ENCODE assay signal across 10 mouse cellular contexts in the genomic region with DNA sequence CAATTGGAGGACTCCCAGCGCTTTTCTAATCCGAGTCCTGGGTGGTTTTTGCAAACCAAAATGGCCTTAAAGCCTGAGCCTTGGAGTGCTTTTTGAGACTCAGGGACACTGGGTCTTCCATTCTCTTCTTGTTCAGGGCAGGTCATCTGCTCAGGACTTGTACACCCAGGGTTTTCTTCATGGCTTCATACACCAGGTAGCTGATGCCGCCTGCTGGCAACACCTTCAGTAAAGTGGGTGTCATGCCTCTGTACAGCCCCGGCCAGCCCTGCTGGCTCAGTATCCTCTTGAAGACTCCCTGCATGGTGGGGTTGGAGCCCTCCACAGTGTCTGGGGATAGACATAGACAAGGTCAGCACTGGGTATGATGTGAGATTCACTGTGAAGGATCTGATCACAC. TPM values are rescaled to one million over a fixed set of nuclear protein-coding genes. Genes with fewer than 3 reads are reported as not detected.
A peak's percentile ranks its signal among the peaks of the same experiment; 100 is the strongest.
DNase-seq lines count a peak whose midpoint lies in the region; ATAC-seq and TF ChIP-seq lines count a peak whose summit lies in the region.
"Had no signal": no experiment of that assay in that cellular context is flagged by ENCODE, and none has a peak within 500 bp of the region (broad histone marks: within the 10 kb centered on the region; RNA-seq: fewer than 3 reads in every experiment).

No protein-coding gene starts in this region.

- H3K9me3 ChIP-seq in forebrain, embryonic 10.5 days = no peaks in the 10 kb centered on the region
- no peaks in the 10 kb centered on the region for H3K9me3 ChIP-seq in forebrain, embryonic 16.5 days (ENCODE audit: control insufficient read depth, low read length)
- H3K9me3 ChIP-seq in limb, embryonic 13.5 days = no peaks in the 10 kb centered on the region

- H3K27me3 ChIP-seq in forebrain, embryonic 10.5 days (ENCODE audit: poor library complexity, severe bottlenecking) = peaks cover 13% of the 10 kb centered on the region
- no peaks in the 10 kb centered on the region for H3K27me3 ChIP-seq in forebrain, embryonic 16.5 days (replicated peaks; ENCODE audit: control insufficient read depth, insufficient read depth, low read length)
- no peaks in the 10 kb centered on the region for H3K27me3 ChIP-seq in testis, adult 2 months (ENCODE audit: control insufficient read depth, insufficient read depth, low read length)
- peaks cover 10% of the 10 kb centered on the region for H3K27me3 ChIP-seq in limb, embryonic 13.5 days

- H3K4me1 ChIP-seq in forebrain, embryonic 10.5 days = peaks cover 22% of the 10 kb centered on the region
- H3K4me1 ChIP-seq in forebrain, embryonic 16.5 days (replicated peaks; ENCODE audit: control insufficient read depth, insufficient read depth, low read length) = peaks cover 16% of the 10 kb centered on the region
- H3K4me1 ChIP-seq in testis, adult 2 months (ENCODE audit: control insufficient read depth, insufficient read depth, low read length) = peaks cover 18% of the 10 kb centered on the region
- peaks cover 21% of the 10 kb centered on the region for H3K4me1 ChIP-seq in limb, embryonic 13.5 days

- H3K27ac ChIP-seq in forebrain, embryonic 10.5 days = peak overlapping the region; percentile 99
- H3K27ac ChIP-seq in forebrain, embryonic 16.5 days (ENCODE audit: low read length) = no peak overlapping the region
- H3K27ac ChIP-seq in testis, adult 2 months (ENCODE audit: control insufficient read depth, insufficient read depth, low read depth, low read length) = no peak overlapping the region
- no peak overlapping the region for H3K27ac ChIP-seq in limb, embryonic 13.5 days

- WGBS in forebrain, embryonic 10.5 days = 86% methylated on average over 4 of the region's 4 CpGs
- WGBS in forebrain, embryonic 16.5 days = 85% methylated on average over 4 of the region's 4 CpGs
- 86% methylated on average over 4 of the region's 4 CpGs for WGBS in limb, embryonic 13.5 days

- no peak overlapping the region for H3K9ac ChIP-seq in forebrain, embryonic 16.5 days (replicated peaks; ENCODE audit: low read depth, low read length)
- H3K9ac ChIP-seq in limb, embryonic 13.5 days = no peak overlapping the region

- H3K4me2 ChIP-seq in forebrain, embryonic 16.5 days (ENCODE audit: low read length) = no peak overlapping the region
- H3K4me2 ChIP-seq in limb, embryonic 13.5 days (replicated peaks) = peak overlapping the region; percentile 70; the same call in 1 of the 2 replicates

- peak overlapping the region; percentile 87 for H3K4me3 ChIP-seq in forebrain, embryonic 10.5 days
- no peak overlapping the region for H3K4me3 ChIP-seq in forebrain, embryonic 16.5 days (replicated peaks; ENCODE audit: low read length)
- H3K4me3 ChIP-seq in testis, adult 2 months (ENCODE audit: control insufficient read depth, low read depth, low read length) = no peak overlapping the region
- H3K4me3 ChIP-seq in limb, embryonic 13.5 days = peak overlapping the region; percentile 47

- H3K36me3 ChIP-seq in forebrain, embryonic 10.5 days (replicated peaks) = peaks cover 16% of the 10 kb centered on the region
- no peaks in the 10 kb centered on the region for H3K36me3 ChIP-seq in forebrain, embryonic 16.5 days (ENCODE audit: control insufficient read depth, insufficient read depth)
- no peaks in the 10 kb centered on the region for H3K36me3 ChIP-seq in testis, adult 2 months (ENCODE audit: control insufficient read depth, insufficient read depth, low read length)
- H3K36me3 ChIP-seq in limb, embryonic 13.5 days = peaks cover 13% of the 10 kb centered on the region

- no peak for ATAC-seq in forebrain, embryonic 16.5 days
- ATAC-seq in limb, embryonic 13.5 days (ENCODE audit: low FRiP score, low read depth) = no peak

- TF ChIP-seq POLR2A in testis, adult 2 months (IDR thresholded peaks at IDR 0.05; ENCODE audit: control insufficient read depth, low read depth, low read length) = 0 out of 2 replicates have a peak, but pooled peaks have one; percentile 11

- no peak for DNase-seq in forebrain, embryonic 10.5 days (ENCODE audit: extremely low spot score, low spot score)
- DNase-seq in testis, postnatal 10 days (ENCODE audit: low spot score) = no peak
- no peak for DNase-seq in spleen, adult 12 weeks (ENCODE audit: low spot score)
- no peak for DNase-seq in layer of hippocampus, postnatal 36 days
- DNase-seq in frontal cortex, postnatal 14 days (ENCODE audit: low spot score in 2 of 2) = no peak
- DNase-seq: kidney, postnatal 25 days; thymus, postnatal 25 days had no signal

- TF ChIP-seq CTCF in testis, adult 2 months (IDR thresholded peaks at IDR 0.05; ENCODE audit: control insufficient read depth, insufficient read depth, insufficient replicate concordance, low read depth, low read length) = no peak

RNA-seq across cellular contexts. Expression of a gene that starts 1.5 kb away (rescaled TPM):
- polyA plus RNA-seq in forebrain, embryonic 10.5 days (2016; fragmentation: Nextera tagmentation; extraction: Ambion mirVana) = 47.7 and 50.2 TPM in 2 replicates
- 29.6 and 30.8 TPM in 2 replicates for polyA plus RNA-seq in forebrain, embryonic 16.5 days (2015; fragmentation: Nextera tagmentation; extraction: Ambion mirVana)
- polyA plus RNA-seq in testis, adult 2 months (2012; rRNA removed) = 45.2 and 45.9 TPM in 2 replicates
- 46.0 and 46.3 TPM in 2 replicates for polyA plus RNA-seq in limb, embryonic 13.5 days (2015; fragmentation: Nextera tagmentation; extraction: Ambion mirVana)
- 100 to 1,000 TPM; 111 to 121 TPM for total RNA-seq in layer of hippocampus, postnatal 36 days (2021)

RNA-seq across cellular contexts. Expression of a gene that starts 8.6 kb away (rescaled TPM):
- polyA plus RNA-seq in forebrain, embryonic 10.5 days (2016; fragmentation: Nextera tagmentation; extraction: Ambion mirVana) = not detected in 2 replicates
- polyA plus RNA-seq in forebrain, embryonic 16.5 days (2015; fragmentation: Nextera tagmentation; extraction: Ambion mirVana) = not detected in 2 replicates
- polyA plus RNA-seq in testis, adult 2 months (2012; rRNA removed) = 45.5 and 48.0 TPM in 2 replicates
- polyA plus RNA-seq in limb, embryonic 13.5 days (2015; fragmentation: Nextera tagmentation; extraction: Ambion mirVana) = not detected in 2 replicates
- total RNA-seq in layer of hippocampus, postnatal 36 days (2021) = not detected

RNA-seq across cellular contexts. Expression of a gene that starts 21.6 kb away (rescaled TPM):
- polyA plus RNA-seq in forebrain, embryonic 10.5 days (2016; fragmentation: Nextera tagmentation; extraction: Ambion mirVana) = 0.34 and 0.43 TPM in 2 replicates
- 0.47 and 0.83 TPM in 2 replicates for polyA plus RNA-seq in forebrain, embryonic 16.5 days (2015; fragmentation: Nextera tagmentation; extraction: Ambion mirVana)
- polyA plus RNA-seq in testis, adult 2 months (2012; rRNA removed) = 19.7 and 21.3 TPM in 2 replicates
- 0.32 TPM in 1 of 2 replicates, not detected in the other for polyA plus RNA-seq in limb, embryonic 13.5 days (2015; fragmentation: Nextera tagmentation; extraction: Ambion mirVana)
- total RNA-seq in layer of hippocampus, postnatal 36 days (2021) = under 1 TPM in 1 of 2 experiments, not detected in 1; 0.30 TPM

RNA-seq across cellular contexts. Expression of a gene that starts 21.8 kb away (rescaled TPM):
- 82.3 and 83.9 TPM in 2 replicates for polyA plus RNA-seq in forebrain, embryonic 10.5 days (2016; fragmentation: Nextera tagmentation; extraction: Ambion mirVana)
- 84.3 and 90.1 TPM in 2 replicates for polyA plus RNA-seq in forebrain, embryonic 16.5 days (2015; fragmentation: Nextera tagmentation; extraction: Ambion mirVana)
- 175 and 195 TPM in 2 replicates for polyA plus RNA-seq in testis, adult 2 months (2012; rRNA removed)
- 61.0 and 61.5 TPM in 2 replicates for polyA plus RNA-seq in limb, embryonic 13.5 days (2015; fragmentation: Nextera tagmentation; extraction: Ambion mirVana)
- total RNA-seq in layer of hippocampus, postnatal 36 days (2021) = 10 to 100 TPM; 54.5 to 59.1 TPM

RNA-seq across cellular contexts. Expression of a gene that starts 26.1 kb away (rescaled TPM):
- 3.6 and 4.0 TPM in 2 replicates for polyA plus RNA-seq in forebrain, embryonic 10.5 days (2016; fragmentation: Nextera tagmentation; extraction: Ambion mirVana)
- 1.5 and 2.1 TPM in 2 replicates for polyA plus RNA-seq in forebrain, embryonic 16.5 days (2015; fragmentation: Nextera tagmentation; extraction: Ambion mirVana)
- polyA plus RNA-seq in testis, adult 2 months (2012; rRNA removed) = 2.4 and 4.3 TPM in 2 replicates
- 1.7 and 2.9 TPM in 2 replicates for polyA plus RNA-seq in limb, embryonic 13.5 days (2015; fragmentation: Nextera tagmentation; extraction: Ambion mirVana)
- total RNA-seq in layer of hippocampus, postnatal 36 days (2021) = under 1 TPM; 0.47 to 0.63 TPM

Comparison
In these comparisons a context has a peak if more than half of its experiments do, and no peak if none do; other contexts are left out.
1. H3K4me3 ChIP-seq: peak in forebrain, embryonic 10.5 days (single experiment) and limb, embryonic 13.5 days (single experiment); none in forebrain, embryonic 16.5 days (single experiment) and testis, adult 2 months (single experiment).
2. RNA of a gene that starts 8.6 kb away (polyA plus RNA-seq): 45.5 to 48.0 TPM in testis, adult 2 months; not detected in forebrain, embryonic 16.5 days, not detected in limb, embryonic 13.5 days and not detected in forebrain, embryonic 10.5 days; every median in the first group is over 10 times any median in the second.
3. RNA of a gene that starts 21.6 kb away (polyA plus RNA-seq): 19.7 to 21.3 TPM in testis, adult 2 months; 0.47 to 0.83 TPM in forebrain, embryonic 16.5 days, 0.34 to 0.43 TPM in forebrain, embryonic 10.5 days and 0.32 TPM in limb, embryonic 13.5 days; every median in the first group is over 10 times any median in the second.